Mouse (Mus musculus) layer of hippocampus, adult 9-10 months (tissue): Measurements from ENCODE around the gene Myh14.

Experiments
- DNase-seq: peaks from one replicate; pipeline ENCODE4 v3.0.0; 2022; ENCODE audit warnings: low spot score

The Myh14 gene

GRCm38 (mm10) chr7:44630437-44630836 lies 40.2 kb downstream of the Myh14 start:
- DNase-seq = no peak

DNA sequence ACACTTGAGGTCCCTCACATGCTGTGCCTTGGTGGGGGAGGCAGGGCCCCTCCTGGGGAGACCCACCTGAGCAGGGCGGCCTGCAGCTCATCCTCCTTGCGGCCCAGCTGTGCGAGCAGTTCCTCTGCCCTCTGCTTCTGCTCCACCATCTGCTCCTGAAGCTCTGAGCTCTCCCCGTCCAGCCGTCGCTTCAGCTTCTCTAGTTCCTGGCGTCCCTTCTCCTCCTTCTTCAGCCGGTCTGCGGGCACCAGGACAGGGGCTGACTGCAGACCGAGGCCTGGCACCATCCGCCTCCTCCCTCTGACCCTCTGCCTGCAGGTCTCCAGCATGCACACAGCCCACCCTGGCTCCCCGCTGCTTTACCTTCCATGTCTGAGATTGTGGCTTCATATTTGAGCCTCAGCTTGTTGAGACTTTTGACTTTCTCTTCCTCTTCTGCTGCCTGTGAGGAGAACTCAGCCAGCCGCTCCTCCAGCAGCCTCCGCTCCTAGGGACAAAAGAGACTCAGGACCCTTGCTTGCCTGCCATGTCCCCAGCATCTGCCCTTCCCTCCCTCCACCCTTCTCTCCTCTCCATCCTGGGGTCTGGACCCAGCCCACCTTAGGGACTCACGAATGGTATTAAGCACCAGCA lies 42.1 kb downstream of the Myh14 start:
- no peak for DNase-seq

DNA sequence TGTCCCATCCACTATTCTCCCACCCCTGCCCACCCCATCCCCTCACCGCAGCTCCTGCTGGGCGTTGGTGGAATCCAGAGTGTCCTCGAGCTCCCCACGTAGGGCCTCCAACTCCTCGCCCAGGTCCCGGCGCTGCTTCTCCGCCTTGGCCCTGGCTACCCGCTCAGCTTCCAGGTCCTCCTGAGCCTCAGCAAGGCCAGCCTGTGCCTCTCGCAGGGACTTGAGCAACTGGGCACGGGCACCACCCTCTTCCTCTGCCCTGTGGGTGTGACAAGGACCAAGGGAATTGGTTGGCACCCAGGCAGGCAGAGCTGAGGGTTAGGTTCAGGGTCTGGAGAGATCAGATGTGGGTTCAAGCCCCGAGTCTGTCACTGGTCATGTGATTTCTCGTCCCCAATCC lies 43.7 kb downstream of the Myh14 start:
- DNase-seq = no peak

- no peak for DNase-seq
Observed at GRCm38 (mm10) chr7:44626068-44626385, 44.6 kb downstream of the Myh14 start.

DNA sequence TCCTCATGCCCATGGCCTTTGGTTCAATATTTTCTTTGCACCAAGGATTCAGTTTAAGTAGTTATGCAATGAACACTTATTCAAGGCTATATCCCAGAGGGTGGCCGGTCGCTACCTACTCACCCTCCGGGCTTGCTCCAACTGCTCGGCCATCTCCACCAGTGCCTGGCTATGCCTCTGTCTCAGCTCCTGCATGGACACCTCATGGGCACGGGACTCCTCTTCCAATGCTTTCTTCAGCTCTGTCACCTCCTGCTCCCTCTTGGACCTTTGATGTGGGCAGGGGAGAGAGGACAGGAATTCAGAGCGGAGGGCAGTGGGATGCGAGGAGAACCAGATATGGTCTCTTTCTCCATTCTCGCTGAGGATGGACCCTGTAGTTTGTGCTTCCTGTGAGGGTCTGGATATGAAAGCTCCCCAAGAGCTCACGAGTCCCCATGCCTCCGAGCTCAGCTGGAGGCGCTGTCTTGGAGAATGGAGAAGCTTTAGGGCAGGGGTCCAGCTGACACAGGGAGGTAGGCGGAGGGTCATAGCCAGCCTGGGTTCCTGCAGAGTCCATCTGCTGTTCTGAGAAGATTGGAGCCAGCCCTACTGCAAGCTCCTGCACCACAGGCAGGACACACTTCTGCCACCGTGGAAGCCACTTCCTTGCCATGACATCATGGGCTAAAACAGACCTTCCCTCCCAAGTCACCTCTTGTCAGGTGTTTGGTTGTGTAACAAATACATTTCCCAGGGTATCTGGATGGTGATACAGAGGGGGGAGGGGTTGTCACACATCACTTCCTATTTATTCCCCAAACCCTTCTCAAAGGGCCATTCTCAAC lies 45.2 kb downstream of the Myh14 start:
- no peak for DNase-seq

DNA sequence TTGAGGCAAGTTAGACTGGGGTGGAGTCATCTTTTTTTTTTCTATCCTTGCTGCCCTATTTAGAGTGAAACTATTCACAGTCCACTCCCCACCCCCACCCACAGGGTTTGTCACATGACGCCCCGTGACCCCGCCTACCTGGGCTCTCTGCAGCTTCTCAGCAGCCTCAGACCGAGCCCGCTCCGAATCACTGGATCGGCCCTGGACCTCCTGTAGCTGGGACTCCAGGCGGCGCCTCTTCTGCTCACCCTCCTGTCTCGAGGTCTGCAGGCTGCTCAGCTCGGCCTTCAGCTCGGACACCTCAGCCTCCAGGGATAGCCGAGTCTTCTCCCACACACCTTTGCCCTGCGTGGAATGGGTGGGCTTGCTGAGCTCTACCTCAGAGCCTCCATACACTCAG lies 45.8 kb downstream of the Myh14 start:
- no peak for DNase-seq

GRCm38 (mm10) chr7:44624543-44624826 lies 46.2 kb downstream of the Myh14 start:
- DNase-seq = no peak

DNA sequence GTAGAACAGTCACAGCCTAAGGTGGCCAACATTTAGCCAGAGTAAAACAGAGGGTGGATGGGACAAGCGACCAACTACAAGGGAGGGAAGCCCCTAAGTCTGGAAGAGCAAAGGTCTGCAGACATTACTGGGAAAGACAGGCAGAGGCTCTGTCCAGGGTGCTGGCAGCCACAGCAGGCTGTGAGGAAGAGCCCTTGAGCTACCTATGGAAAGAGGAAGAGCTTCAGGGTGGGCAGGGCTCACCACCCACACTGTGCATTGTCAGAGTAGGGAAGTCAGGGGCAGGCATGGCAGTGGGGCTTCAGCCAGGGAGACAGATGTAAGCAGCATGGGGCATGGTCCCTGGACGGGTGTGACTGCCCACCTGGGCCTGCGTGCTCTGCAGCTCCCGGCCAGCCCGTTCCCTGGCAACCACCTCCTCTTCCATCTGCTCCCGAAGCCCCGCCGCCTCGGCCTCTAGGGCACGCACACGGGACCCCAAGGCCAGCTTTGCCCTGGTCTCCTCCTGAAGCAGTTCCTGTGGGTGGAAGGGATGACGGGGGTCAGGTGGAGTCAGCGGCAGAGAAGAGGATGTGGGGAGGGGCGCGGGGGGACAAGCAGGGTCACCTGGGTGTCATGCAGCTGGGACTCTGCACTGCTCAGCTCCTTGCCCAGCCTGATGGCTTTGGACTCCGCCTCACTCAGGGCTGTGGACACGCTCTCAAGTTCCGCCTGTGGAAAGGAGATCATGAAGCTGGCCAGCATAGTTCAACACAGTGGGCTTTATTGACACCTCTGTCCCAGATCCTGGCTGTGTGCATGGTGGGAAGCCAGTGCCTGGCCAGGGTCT lies 46.7 kb downstream of the Myh14 start:
- no peak for DNase-seq

GRCm38 (mm10) chr7:44617059-44617458 lies 53.6 kb downstream of the Myh14 start:
- no peak for DNase-seq

- no peak for DNase-seq
Observed at GRCm38 (mm10) chr7:44615987-44616386, 54.7 kb downstream of the Myh14 start.

DNA sequence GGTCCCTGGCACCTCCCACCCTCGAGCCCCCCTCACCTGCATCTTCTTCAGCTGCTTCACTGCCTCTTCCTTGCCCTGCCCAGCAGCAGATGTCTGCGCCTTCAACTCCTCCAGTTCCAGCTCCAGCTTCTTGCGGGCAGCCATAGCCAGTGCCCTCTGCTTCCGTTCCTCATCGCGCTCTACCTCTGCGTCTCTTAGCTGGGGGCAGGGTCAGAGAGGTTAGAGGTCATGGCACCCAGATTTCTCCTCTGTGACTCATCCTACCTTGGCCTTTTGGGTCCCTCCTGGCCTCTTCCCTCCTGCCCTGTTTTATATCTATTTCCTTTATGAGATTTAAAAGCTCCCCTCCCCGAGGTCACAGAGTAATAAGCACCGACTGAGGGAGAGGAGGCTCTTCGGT lies 55.3 kb downstream of the Myh14 start:
- DNase-seq = no peak

GRCm38 (mm10) chr7:44614041-44614688 lies 56.5 kb downstream of the Myh14 start:
- DNase-seq = no peak

DNA sequence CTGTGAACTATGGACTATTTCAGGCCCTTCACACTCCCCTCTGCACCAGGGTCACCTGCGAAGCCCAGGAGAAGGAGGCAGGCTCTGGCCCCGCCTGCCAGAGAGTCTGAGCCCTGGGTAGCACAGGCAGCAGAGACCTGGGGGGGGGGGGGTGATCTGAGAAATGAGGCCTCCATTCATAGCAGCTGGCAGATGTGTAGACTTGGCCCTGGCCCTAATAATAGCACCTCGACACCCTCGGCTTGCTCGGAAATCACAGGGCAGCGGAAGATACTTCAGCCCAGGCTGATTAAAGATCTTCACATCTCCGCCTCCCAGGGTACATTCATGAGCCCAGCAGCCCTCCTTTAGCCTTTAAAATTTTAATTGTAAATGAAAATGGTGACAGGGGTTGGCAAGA lies 58.5 kb downstream of the Myh14 start:
- DNase-seq = no peak

GRCm38 (mm10) chr7:44606171-44606901 lies 64.3 kb downstream of the Myh14 start:
- no peak for DNase-seq

- DNase-seq = no peak
Observed at GRCm38 (mm10) chr7:44605436-44605835, 65.2 kb downstream of the Myh14 start.

DNA sequence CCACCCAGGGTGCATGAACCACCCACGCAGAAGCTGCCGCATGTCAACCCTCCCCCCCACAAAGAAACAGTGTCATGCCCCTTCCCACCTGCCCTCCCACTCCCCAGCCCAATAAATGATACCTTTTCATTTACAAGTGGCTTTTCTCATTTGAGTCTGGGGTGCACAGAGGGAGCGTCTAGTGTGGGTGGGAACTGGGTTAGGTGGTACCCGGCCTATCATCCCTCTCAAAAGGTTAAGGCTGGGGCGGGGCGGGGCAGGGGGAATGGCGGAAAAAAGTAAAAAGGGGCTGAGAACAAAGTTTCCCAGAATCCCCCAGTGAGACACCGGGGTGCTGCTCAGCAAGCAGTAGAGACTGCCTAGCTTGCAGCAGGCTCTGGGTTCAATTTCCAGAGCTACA lies 66.0 kb downstream of the Myh14 start:
- DNase-seq = no peak

DNA sequence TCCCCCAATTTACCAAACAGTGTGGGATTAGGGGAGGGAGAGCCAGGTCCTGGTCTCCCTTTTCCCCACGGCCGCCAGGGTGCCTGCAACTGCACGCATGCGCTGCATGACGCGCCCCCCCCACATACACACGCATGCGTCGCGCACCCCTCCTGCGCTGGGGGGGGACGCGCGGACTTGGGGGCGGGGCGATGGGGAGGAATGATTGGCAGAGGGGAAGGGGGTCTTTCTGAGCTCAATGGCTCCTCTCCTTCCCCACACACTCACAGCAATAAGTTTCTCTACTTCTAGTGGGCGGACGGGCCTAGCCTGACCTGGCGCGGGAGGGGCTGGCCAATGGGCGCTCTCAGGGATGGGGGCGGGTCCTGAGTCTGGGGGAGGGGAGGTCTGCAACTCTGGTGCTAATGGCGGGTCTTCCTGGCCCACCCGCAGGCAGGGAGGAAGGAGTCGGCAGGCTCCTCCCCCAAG lies 66.5 kb downstream of the Myh14 start:
- no peak for DNase-seq

GRCm38 (mm10) chr7:44603186-44603855 lies 67.3 kb downstream of the Myh14 start:
- no peak for DNase-seq

GRCm38 (mm10) chr7:44602443-44602842 lies 68.2 kb downstream of the Myh14 start:
- DNase-seq = peak; percentile 55

GRCm38 (mm10) chr7:44601646-44602045 lies 69.0 kb downstream of the Myh14 start:
- no peak for DNase-seq

DNA sequence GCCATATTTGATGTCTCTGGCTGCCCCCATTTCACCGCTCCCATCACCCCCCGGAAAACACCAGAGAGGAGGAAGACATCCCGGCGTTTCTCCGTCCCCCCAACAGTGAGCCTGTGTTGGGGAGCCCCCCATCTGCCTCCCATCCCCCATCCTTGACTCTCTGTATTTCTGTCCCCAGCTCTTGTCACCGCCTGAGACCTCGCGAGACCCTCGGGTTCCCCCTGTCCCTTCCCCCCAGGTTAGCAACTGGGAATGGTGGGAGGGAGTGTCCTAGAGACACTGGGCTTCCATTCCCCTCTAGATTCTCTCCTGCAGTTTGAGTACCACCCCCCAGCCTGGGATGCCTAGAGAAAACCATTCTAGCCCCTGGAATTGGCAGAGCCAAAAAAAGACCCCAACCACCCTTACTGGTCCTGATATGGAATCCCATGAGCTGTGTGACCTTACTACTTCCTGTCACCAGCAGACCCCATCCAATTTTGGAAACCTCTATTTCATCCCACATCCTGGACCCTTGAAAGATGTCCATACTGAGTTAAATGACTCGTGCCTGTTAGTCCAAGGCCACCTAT lies 69.9 kb downstream of the Myh14 start:
- DNase-seq = no peak
